Mouse (Mus musculus) frontal cortex, adult 2 months (tissue): ENCODE results near the gene Cradd. TPM values are rescaled to one million over a fixed set of nuclear protein-coding genes. Genes with fewer than 3 reads are reported as not detected.

ENCODE experiments used
- DNase-seq, 2 experiments: peaks; one replicate each; pipeline ENCODE4 v3.0.0; 2022; ENCODE audit warnings: low spot score in 1 of 2; ENCODE audit errors: extremely low spot score in 1 of 2
- polyA plus RNA-seq: library from polyadenylated mRNA; depleted of rRNA; stranded (reverse); fragments of >200 nt; gene quantifications from 2 replicates; pipeline ENCODE4 v1.2.3, GENCODE M21; 2012; rRNA removed

Gene Cradd
- polyA plus RNA-seq, 1 experiment = 8.6 TPM

DNA sequence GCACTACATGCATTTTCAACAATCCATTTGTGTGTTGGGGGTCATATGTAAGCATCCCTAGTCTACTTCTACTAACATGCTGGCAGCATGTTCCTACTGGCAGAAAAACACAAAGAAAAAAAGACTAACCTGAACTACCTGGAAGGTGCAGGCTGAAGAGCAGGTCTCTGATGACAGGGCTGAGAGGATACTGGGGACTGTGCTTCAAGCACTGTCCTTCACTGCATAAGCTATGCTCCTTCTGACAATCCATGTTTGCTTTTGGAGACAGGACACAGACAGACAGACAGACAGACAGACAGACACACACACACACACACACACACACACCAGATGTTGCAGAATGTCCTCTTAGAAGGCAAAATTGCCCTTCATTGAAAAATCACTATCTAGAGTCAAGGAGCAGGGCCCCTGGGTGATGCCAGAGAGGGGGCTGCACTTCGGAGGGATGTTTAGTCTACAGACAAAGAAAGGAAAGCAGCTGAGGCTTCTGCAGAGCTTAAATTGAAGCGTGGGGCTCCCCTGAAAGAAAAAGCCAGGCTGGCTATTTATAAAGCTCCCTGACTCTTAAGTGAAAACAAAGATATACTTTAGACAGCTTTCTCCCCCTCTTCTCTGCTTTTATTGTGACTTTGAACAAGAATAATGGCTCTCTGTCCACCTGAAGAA, 180.4 kb downstream of the Cradd start:
- no peak for DNase-seq

- DNase-seq = peak; percentile 19 to 58
Measured at GRCm38 (mm10) chr10:95142844-95143435, 181.0 kb downstream of the Cradd start.

- no peak for DNase-seq
Measured at GRCm38 (mm10) chr10:95141075-95141474, 182.9 kb downstream of the Cradd start.

- DNase-seq = no peak
Measured at GRCm38 (mm10) chr10:95140191-95140590, 183.7 kb downstream of the Cradd start.

DNA sequence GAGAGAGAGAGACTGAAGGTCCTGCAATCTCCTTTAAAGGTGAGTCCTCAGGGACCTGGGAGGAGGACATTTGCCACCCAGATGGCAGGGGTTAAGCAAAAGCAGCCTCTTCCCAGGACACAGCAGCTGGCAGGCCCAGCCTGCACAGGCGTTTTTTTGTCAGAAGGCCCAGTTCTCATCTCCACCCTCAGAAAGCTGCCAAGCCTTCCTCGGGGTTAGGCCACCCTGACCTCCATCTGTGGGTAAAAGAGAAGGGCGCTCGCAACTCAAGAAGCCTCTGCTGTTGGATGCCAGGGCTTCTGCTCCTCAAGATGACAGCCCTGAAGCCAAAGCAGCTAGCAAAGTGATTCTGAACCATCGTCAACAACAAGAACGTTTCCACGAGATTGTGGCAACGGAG, 184.3 kb downstream of the Cradd start:
- no peak for DNase-seq

DNA sequence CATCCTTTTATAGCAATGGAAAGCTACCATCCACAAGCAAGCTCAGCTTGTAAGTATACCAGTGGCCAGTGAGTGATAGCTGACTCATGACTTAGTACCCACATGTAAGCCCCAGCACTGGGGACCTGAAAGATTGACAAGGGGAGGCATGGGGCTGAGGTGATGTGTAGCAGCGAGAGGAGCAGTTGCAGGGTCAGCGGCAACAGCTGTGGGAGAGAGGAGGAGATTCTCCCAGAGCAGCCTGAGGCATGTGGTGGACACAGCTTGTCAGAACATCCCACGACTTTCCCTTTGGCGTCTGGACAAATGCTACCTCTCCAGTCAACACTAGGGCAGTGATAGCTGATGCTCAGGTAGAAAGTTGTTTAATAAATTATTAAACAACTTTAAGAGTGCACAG, 190.9 kb downstream of the Cradd start:
- DNase-seq = no peak

Other genes starting within 250 kb of the Cradd start
- 21.2 and 25.0 TPM in 2 replicates for gene Socs2, start 93.0 kb upstream of the Cradd start, polyA plus RNA-seq
- 141 and 147 TPM in 2 replicates for gene Mrpl42, start 177.8 kb upstream of the Cradd start, polyA plus RNA-seq
- 165 and 182 TPM in 2 replicates for gene Ube2n, start 191.0 kb upstream of the Cradd start, polyA plus RNA-seq
- 83.8 and 87.2 TPM in 2 replicates for gene Nudt4, start 240.0 kb upstream of the Cradd start, polyA plus RNA-seq